Mouse (Mus musculus) cerebellum, adult 9-11 months (tissue): ENCODE measurements around the gene Chrdl2.
"Not testable (repeated sequence)": the region's sequence is repeated elsewhere in the genome, so short reads cannot be mapped to it uniquely, and the experiment has no call there.

ENCODE experiments used
- DNase-seq: peaks from one replicate; pipeline ENCODE4 v3.0.0; 2022

Chrdl2 gene

GRCm38 (mm10) chr7:100043096-100043495 is 37.1 kb downstream of the Chrdl2 start:
- DNase-seq = no peak

DNA sequence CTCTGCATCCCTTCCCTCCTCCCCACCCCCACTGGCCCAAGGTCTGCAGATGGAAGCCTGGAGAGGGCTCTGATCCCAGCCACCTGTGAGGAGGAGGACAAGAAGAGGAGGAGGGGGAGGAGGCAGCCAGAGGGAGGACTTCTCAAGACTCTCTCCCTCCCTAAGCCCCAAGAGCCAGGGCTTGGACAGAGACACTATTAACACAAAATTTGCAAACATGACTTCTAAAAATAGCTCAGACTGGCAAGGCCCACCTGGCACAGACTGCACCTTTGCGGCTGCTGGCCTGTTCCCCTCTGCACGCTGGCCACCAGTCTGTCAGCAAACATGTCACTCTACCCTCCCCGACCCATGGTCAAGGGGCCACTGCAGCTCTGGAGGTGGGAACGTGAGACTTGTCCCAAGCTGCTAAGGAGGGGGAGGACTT is 37.6 kb downstream of the Chrdl2 start:
- DNase-seq = peak; percentile 48

- DNase-seq = peak; percentile 27
Measured at GRCm38 (mm10) chr7:100046486-100046885, 40.5 kb downstream of the Chrdl2 start.

DNA sequence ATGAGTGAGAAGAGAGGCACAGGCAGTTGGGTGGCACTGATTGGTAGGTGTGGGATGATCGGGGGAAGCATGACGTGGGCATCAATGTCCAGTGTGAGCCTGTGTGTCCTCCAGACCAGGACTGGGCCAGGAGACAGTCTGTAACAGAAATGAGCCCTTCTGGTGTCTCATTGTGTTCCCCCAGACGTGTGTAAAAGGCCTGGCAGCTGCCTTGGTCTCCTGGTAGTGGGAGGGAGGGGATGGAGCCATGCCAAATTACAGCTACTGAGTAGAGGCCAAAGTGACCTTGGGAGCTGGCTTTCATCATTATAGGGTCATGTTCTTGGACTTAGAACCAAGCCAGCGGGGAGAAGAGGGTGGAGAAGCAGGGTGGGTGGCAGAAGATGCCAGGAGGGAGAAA is 45.9 kb downstream of the Chrdl2 start:
- DNase-seq = no peak

- DNase-seq = not testable (repeated sequence)
Measured at GRCm38 (mm10) chr7:100052991-100053390, 47.0 kb downstream of the Chrdl2 start.

DNA sequence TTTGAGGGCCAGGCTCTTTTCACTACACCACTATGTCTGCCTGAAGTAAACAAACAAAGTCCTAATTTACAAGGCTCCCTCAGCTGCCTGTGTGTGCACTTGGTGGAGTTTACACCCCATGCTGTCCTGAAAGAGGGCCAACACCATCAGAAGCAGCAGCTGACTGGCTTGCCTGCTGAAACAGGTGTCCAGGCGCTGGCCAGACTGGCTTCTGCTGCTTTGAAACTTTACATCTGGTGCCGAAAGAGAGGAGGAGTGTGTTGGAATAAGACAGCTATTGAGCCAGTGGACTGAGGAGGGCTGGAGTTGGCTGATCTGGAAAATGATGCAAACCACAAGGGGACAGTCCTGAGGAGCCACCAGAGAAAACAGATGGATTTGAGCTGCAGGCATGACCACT is 68.0 kb downstream of the Chrdl2 start:
- DNase-seq = no peak

DNA sequence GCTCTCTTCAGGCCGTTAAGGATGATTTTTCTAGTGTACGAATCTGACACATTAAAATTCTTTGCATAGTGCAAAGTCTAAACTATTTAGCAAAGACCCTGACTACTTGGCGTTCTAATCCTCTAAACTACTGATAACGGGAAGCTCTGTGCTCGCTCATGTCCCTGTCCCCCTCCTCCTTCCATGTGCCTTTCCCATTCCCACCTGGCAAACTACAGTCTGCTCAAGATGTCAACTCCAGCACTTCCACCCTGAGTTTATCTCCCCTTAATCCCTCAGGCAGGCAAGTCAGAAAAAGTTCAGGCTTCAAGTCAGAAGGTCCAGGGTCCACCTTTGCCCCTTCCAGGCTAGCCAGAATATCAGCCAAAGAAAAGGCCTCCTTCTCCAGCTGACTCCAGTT is 70.3 kb downstream of the Chrdl2 start:
- DNase-seq = no peak

- no peak for DNase-seq
Measured at GRCm38 (mm10) chr7:100077071-100077470, 71.1 kb downstream of the Chrdl2 start.

GRCm38 (mm10) chr7:100080087-100080781 is 74.3 kb downstream of the Chrdl2 start:
- DNase-seq = no peak

DNA sequence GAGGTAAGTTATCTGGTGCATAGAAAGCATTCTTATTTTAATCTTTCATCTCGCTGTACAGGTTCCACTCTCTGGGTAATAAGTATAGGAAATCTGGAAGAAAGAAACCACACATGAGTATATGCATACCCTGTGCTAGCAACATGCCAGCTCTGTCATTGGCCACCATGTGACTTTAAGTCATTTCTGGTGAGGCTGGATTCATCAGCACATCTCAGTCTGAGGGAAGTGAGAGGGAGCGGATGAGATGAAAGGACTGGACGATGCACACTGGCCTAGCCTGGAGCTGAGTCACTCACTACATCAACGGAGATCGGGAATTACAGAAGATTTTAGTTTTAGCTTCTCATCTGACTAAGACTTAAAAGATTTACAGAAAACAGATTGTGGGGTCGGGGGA is 76.9 kb downstream of the Chrdl2 start:
- no peak for DNase-seq

DNA sequence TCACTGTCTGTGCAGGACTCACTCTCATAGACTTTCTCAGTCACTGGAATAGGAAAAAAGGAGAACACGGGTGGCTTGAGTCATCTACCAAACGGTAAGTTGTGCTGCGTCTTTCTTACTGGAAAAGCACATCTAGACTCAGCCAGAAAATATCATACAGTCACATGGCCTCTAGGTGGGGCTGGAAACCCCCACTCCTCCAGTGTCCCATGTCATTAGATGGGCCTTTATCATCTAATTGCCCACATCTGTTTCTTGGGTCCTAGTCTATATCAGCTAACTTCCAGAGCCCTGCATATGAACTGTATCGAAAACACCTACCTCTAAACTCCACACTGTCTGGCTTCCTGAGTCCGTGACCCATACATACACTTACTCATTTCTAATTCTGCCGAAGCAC is 77.8 kb downstream of the Chrdl2 start:
- DNase-seq = no peak
